9 mouse cellular contexts compared by ENCODE assay signal in the genomic region with DNA sequence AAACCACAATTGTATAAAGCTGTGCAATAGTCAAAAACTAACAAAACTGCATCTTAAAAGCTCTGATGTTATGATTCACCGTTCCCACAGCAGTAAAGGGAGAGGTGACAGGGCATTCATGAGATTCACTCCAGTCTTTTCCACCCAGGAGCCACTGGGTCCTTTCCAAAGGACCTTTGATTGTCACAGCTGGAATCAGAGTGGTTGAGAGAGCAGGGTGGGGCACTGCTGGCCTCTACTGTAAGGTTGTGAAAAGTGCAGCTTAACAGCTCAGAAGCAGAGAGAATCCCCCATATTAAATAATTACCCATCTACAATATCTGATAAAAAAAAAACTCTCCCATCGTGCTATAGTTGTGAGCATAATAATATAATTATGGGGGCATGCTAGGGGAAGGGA.
DNase-seq lines count a peak whose midpoint lies in the region; ATAC-seq and TF ChIP-seq lines count a peak whose summit lies in the region.
"Had no signal": no experiment of that assay in that cellular context is flagged by ENCODE, and none has a peak within 500 bp of the region (broad histone marks: within the 10 kb centered on the region; RNA-seq: fewer than 3 reads in every experiment).

No protein-coding gene starts in this region.

- 53% methylated on average over 2 of the region's 2 CpGs for WGBS in heart, adult 2 months
- 63% methylated on average over 2 of the region's 2 CpGs for WGBS in heart, embryonic 11.5 days (ENCODE audit: insufficient replicate concordance)
- 48% methylated on average over 2 of the region's 2 CpGs for WGBS in lung, postnatal 0 days
- WGBS in neural tube, embryonic 15.5 days: 62% methylated on average over 2 of the region's 2 CpGs

- no peaks in the 10 kb centered on the region for H3K4me1 ChIP-seq in heart, adult 2 months (ENCODE audit: control insufficient read depth, insufficient read depth, low read length)
- H3K4me1 ChIP-seq in heart, embryonic 11.5 days (ENCODE audit: control insufficient read depth, insufficient read depth, low read length): no peaks in the 10 kb centered on the region
- no peaks in the 10 kb centered on the region for H3K4me1 ChIP-seq in lung, postnatal 0 days (ENCODE audit: insufficient read depth, low read depth, low read length)
- no peaks in the 10 kb centered on the region for H3K4me1 ChIP-seq in neural tube, embryonic 15.5 days
- H3K4me1 ChIP-seq: stomach, embryonic 15.5 days had no signal

- TF ChIP-seq CTCF in heart, adult 2 months (IDR thresholded peaks at IDR 0.05): peak; percentile 81
- TF ChIP-seq CTCF in lung, postnatal 0 days (IDR thresholded peaks at IDR 0.05): peak; percentile 60

- no peak overlapping the region for H3K27ac ChIP-seq in heart, adult 2 months
- H3K27ac ChIP-seq in heart, embryonic 11.5 days (ENCODE audit: low read depth, low read length): no peak overlapping the region
- no peak overlapping the region for H3K27ac ChIP-seq in lung, postnatal 0 days (ENCODE audit: low read length)
- no peak overlapping the region for H3K27ac ChIP-seq in neural tube, embryonic 15.5 days (replicated peaks)
- H3K27ac ChIP-seq: macrophage; stomach, embryonic 15.5 days had no signal

- no peak overlapping the region for H3K9ac ChIP-seq in heart, adult 2 months (ENCODE audit: low read depth, low read length)
- no peak overlapping the region for H3K9ac ChIP-seq in heart, embryonic 11.5 days (ENCODE audit: low read depth, low read length)
- no peak overlapping the region for H3K9ac ChIP-seq in lung, postnatal 0 days (replicated peaks; ENCODE audit: low read depth)
- H3K9ac ChIP-seq in neural tube, embryonic 15.5 days (replicated peaks): no peak overlapping the region
- H3K9ac ChIP-seq: stomach, embryonic 15.5 days had no signal

- H3K4me2 ChIP-seq in heart, embryonic 11.5 days: no peak overlapping the region
- no peak overlapping the region for H3K4me2 ChIP-seq in lung, postnatal 0 days (replicated peaks; ENCODE audit: low read depth, low read length)
- H3K4me2 ChIP-seq in neural tube, embryonic 15.5 days: no peak overlapping the region
- H3K4me2 ChIP-seq: stomach, embryonic 15.5 days had no signal

- peak; percentile 13 to 26 for DNase-seq in heart, adult 2 months
- DNase-seq in lung, postnatal 0 days (ENCODE audit: low spot score): peak; percentile 44
- no peak for DNase-seq in lung, postnatal 25 days (ENCODE audit: low spot score)
- DNase-seq in adipocyte (ENCODE audit: low spot score): peak; percentile 35
- peak; percentile 14 to 22 for DNase-seq in lung, postnatal 4 days

- no peak for TF ChIP-seq EP300 in heart, adult 2 months (IDR thresholded peaks at IDR 0.05; ENCODE audit: insufficient read depth, low read depth, low read length)
- no peak for TF ChIP-seq EP300 in lung, postnatal 0 days (IDR thresholded peaks at IDR 0.05)

- ATAC-seq in heart, embryonic 11.5 days (replicated peaks; ENCODE audit: insufficient number of reproducible peaks, low FRiP score, low TSS enrichment): no peak
- no peak for ATAC-seq in lung, postnatal 0 days
- no peak for ATAC-seq in neural tube, embryonic 15.5 days (ENCODE audit: low FRiP score)

- H3K27me3 ChIP-seq in heart, adult 2 months (ENCODE audit: control insufficient read depth, insufficient read depth, low read length): no peaks in the 10 kb centered on the region
- H3K27me3 ChIP-seq in heart, embryonic 11.5 days (ENCODE audit: control insufficient read depth, insufficient read depth, low read length): no peaks in the 10 kb centered on the region
- no peaks in the 10 kb centered on the region for H3K27me3 ChIP-seq in lung, postnatal 0 days (replicated peaks; ENCODE audit: insufficient read depth, low read length)
- no peaks in the 10 kb centered on the region for H3K27me3 ChIP-seq in neural tube, embryonic 15.5 days (replicated peaks)
- H3K27me3 ChIP-seq: stomach, embryonic 15.5 days had no signal

- no peaks in the 10 kb centered on the region for H3K9me3 ChIP-seq in heart, embryonic 11.5 days (replicated peaks; ENCODE audit: control insufficient read depth, low read length)
- H3K9me3 ChIP-seq in lung, postnatal 0 days (ENCODE audit: low read length): no peaks in the 10 kb centered on the region
- no peaks in the 10 kb centered on the region for H3K9me3 ChIP-seq in neural tube, embryonic 15.5 days (replicated peaks)
- H3K9me3 ChIP-seq: stomach, embryonic 15.5 days had no signal

- no peaks in the 10 kb centered on the region for H3K36me3 ChIP-seq in heart, adult 2 months (ENCODE audit: control insufficient read depth, insufficient read depth, low read length)
- H3K36me3 ChIP-seq in heart, embryonic 11.5 days (ENCODE audit: control insufficient read depth, insufficient read depth, low read length): no peaks in the 10 kb centered on the region
- H3K36me3 ChIP-seq in lung, postnatal 0 days (ENCODE audit: insufficient read depth, low read length): no peaks in the 10 kb centered on the region
- H3K36me3 ChIP-seq in neural tube, embryonic 15.5 days: no peaks in the 10 kb centered on the region
- H3K36me3 ChIP-seq: stomach, embryonic 15.5 days had no signal

- no peaks in the 10 kb centered on the region for H3K79me2 ChIP-seq in heart, adult 2 months (replicated peaks; ENCODE audit: control insufficient read depth, insufficient read depth, low read length)

- H3K4me3 ChIP-seq in heart, adult 2 months: no peak overlapping the region
- H3K4me3 ChIP-seq in heart, embryonic 11.5 days (ENCODE audit: low read depth, low read length): no peak overlapping the region
- no peak overlapping the region for H3K4me3 ChIP-seq in lung, postnatal 0 days (ENCODE audit: low read depth, low read length)
- H3K4me3 ChIP-seq in neural tube, embryonic 15.5 days (replicated peaks): no peak overlapping the region
- H3K4me3 ChIP-seq: stomach, embryonic 15.5 days had no signal

- no peak for TF ChIP-seq POLR2A in heart, adult 2 months (IDR thresholded peaks at IDR 0.05; ENCODE audit: insufficient read depth, low read depth, low read length)

- intact Hi-C loops in heart, adult 2 months (cut with DNase I): loop anchor here (1.0 to 10.0 kb wide), 2 partner anchors 181 to 747 kb away; no protein-coding TSS in a partner anchor
